In the genomic region with DNA sequence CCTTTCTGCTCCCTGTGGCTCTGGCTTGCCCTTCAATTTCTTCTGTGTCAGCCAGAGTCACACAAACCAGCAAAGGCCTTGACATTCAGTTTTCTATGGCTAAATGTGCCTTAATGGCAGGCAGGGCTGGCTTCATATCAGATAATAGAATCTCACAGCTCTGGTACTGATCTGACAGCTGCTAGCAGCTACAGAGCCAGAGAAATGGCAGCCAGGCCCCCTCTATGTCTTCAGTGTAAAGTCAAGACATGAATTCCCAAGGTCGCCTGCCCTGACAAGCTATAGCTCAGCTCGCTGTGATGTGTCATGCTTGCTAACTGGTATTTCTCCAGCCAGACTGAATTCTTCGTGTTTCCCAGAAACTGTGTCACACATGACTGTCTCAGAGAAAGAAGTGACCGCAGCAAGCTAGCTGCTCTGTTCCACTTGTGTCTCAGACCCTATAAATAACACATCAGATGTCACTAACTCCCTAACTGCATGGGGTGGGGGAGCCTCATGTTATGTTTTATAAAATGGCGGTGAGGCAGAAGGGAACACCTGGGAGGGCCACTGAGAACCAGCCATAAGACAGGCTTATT, we compare ENCODE assay signal across 13 mouse cellular contexts. TPM values are rescaled to one million over a fixed set of nuclear protein-coding genes. Genes with fewer than 3 reads are reported as not detected.
DNase-seq lines count a peak whose midpoint lies in the region; ATAC-seq and TF ChIP-seq lines count a peak whose summit lies in the region.
"Had no signal": no experiment of that assay in that cellular context is flagged by ENCODE, and none has a peak within 500 bp of the region (broad histone marks: within the 10 kb centered on the region; RNA-seq: fewer than 3 reads in every experiment).

No protein-coding gene starts in this region.

- WGBS in midbrain, embryonic 16.5 days, result 61% methylated on average over 5 of the region's 5 CpGs
- 67% methylated on average over 5 of the region's 5 CpGs for WGBS in liver, postnatal 0 days (ENCODE audit: insufficient replicate concordance)

- H3K27me3 ChIP-seq in midbrain, embryonic 16.5 days (ENCODE audit: control insufficient read depth, insufficient read depth, low read depth, low read length), result no peaks in the 10 kb centered on the region
- no peaks in the 10 kb centered on the region for H3K27me3 ChIP-seq in liver, postnatal 0 days (ENCODE audit: insufficient read depth, low read length)
- H3K27me3 ChIP-seq: heart, embryonic 13.5 days; limb, embryonic 15.5 days had no signal

- H3K9me3 ChIP-seq in midbrain, embryonic 16.5 days (replicated peaks; ENCODE audit: control insufficient read depth, low read length, poor library complexity, severe bottlenecking), result no peaks in the 10 kb centered on the region; the same call in 1 of the 2 replicates
- H3K9me3 ChIP-seq in liver, postnatal 0 days (ENCODE audit: low read length), result no peaks in the 10 kb centered on the region
- H3K9me3 ChIP-seq: limb, embryonic 15.5 days had no signal

- ATAC-seq in midbrain, embryonic 16.5 days, result peak; percentile 34; the same call in 1 of the 2 replicates
- ATAC-seq in liver, postnatal 0 days, result no peak
- ATAC-seq: activated CD4-positive, CD25-positive, alpha-beta regulatory T cell, adult 4 months; lung, postnatal 0 days had no signal

- intact Hi-C loops in left cerebral cortex, adult 2 months (cut with DNase I), result no loop called here

- TF ChIP-seq EP300 in liver, postnatal 0 days (IDR thresholded peaks at IDR 0.05; ENCODE audit: low read depth), result no peak

- peaks cover 4% of the 10 kb centered on the region; the same call in 1 of the 2 replicates for H3K36me3 ChIP-seq in midbrain, embryonic 16.5 days (ENCODE audit: control insufficient read depth, insufficient read depth, low read length)
- H3K36me3 ChIP-seq in liver, postnatal 0 days (replicated peaks; ENCODE audit: insufficient read depth, low read length), result no peaks in the 10 kb centered on the region
- H3K36me3 ChIP-seq: heart, embryonic 13.5 days; limb, embryonic 15.5 days had no signal

- TF ChIP-seq CTCF in left cerebral cortex, adult 2 months (IDR thresholded peaks at IDR 0.05), result no peak
- TF ChIP-seq CTCF in liver, postnatal 0 days (IDR thresholded peaks at IDR 0.05; ENCODE audit: low read depth), result no peak

- H3K4me2 ChIP-seq in midbrain, embryonic 16.5 days (ENCODE audit: low read length), result no peak overlapping the region
- no peak overlapping the region for H3K4me2 ChIP-seq in liver, postnatal 0 days (ENCODE audit: low read depth, low read length)
- H3K4me2 ChIP-seq: heart, embryonic 13.5 days; limb, embryonic 15.5 days had no signal

- H3K9ac ChIP-seq in midbrain, embryonic 16.5 days (ENCODE audit: low read depth, low read length), result no peak overlapping the region
- no peak overlapping the region for H3K9ac ChIP-seq in liver, postnatal 0 days (replicated peaks)
- H3K9ac ChIP-seq: heart, embryonic 13.5 days; limb, embryonic 15.5 days had no signal

- no peak for DNase-seq in left cerebral cortex, adult 2 months (ENCODE audit: extremely low spot score in 1 of 2, low spot score in 2 of 2)
- DNase-seq in left cerebral cortex, adult 9 months (ENCODE audit: low spot score in 2 of 2), result no peak
- DNase-seq in adrenal gland, adult (ENCODE audit: inconsistent age in 2 of 2, low spot score in 1 of 2), result peak; percentile 66 to 92
- DNase-seq in adrenal gland, postnatal 36 days, result peak; percentile 43 to 48
- no peak for DNase-seq in liver, postnatal 0 days
- no peak for DNase-seq in heart, adult 9 months (ENCODE audit: low spot score in 2 of 2)
- DNase-seq: cerebellum, adult 11-12 months; gastrocnemius, adult 2 months had no signal

- no peak overlapping the region for H3K4me3 ChIP-seq in left cerebral cortex, adult 2 months
- no peak overlapping the region for H3K4me3 ChIP-seq in midbrain, embryonic 16.5 days (ENCODE audit: low read depth, low read length)
- H3K4me3 ChIP-seq in liver, postnatal 0 days (ENCODE audit: low read depth, low read length), result no peak overlapping the region
- H3K4me3 ChIP-seq: gastrocnemius, adult 2 months; heart, embryonic 13.5 days; limb, embryonic 15.5 days had no signal

- peak overlapping the region; percentile 76 for H3K27ac ChIP-seq in left cerebral cortex, adult 2 months
- peak overlapping the region; percentile 40 for H3K27ac ChIP-seq in midbrain, embryonic 16.5 days (ENCODE audit: low read length)
- no peak overlapping the region for H3K27ac ChIP-seq in liver, postnatal 0 days (ENCODE audit: low read depth)
- H3K27ac ChIP-seq: gastrocnemius, adult 2 months; heart, embryonic 13.5 days; limb, embryonic 15.5 days had no signal

- H3K4me1 ChIP-seq in midbrain, embryonic 16.5 days (ENCODE audit: control insufficient read depth, insufficient read depth, low read length), result peaks cover 4% of the 10 kb centered on the region
- H3K4me1 ChIP-seq in liver, postnatal 0 days (ENCODE audit: insufficient read depth), result no peaks in the 10 kb centered on the region
- H3K4me1 ChIP-seq: heart, embryonic 13.5 days; limb, embryonic 15.5 days had no signal

RNA-seq across cellular contexts. Expression of a gene that starts 59.1 kb away (rescaled TPM):
- 10 to 100 TPM; 48.9 to 50.6 TPM for total RNA-seq in left cerebral cortex, adult 2 months (2021)
- 10 to 100 TPM; 23.7 to 28.0 TPM for total RNA-seq in adrenal gland, postnatal 36 days (2021)
- polyA plus RNA-seq in midbrain, embryonic 16.5 days (2015; fragmentation: Nextera tagmentation; extraction: Ambion mirVana), result 28.7 and 30.2 TPM in 2 replicates
- 7.2 and 8.3 TPM in 2 replicates for polyA plus RNA-seq in liver, postnatal 0 days (2015; fragmentation: Nextera tagmentation; extraction: Ambion mirVana)

Comparison
In these comparisons a context has a peak if more than half of its experiments do, and no peak if none do; other contexts are left out.
1. DNase-seq: peak in adrenal gland, adult (2 of 2) and adrenal gland, postnatal 36 days (2 of 2); none in left cerebral cortex, adult 2 months (0 of 2), left cerebral cortex, adult 9 months (0 of 2), liver, postnatal 0 days (single experiment) and heart, adult 9 months (0 of 2).